Mouse (Mus musculus) embryo, embryonic 11 days (tissue): ENCODE data around the gene 4930432K21Rik.
A peak's percentile ranks its signal among the peaks of the same experiment; 100 is the strongest.

Experiments used
- DNase-seq: peaks from one replicate; pipeline ENCODE4 v3.0.0-alpha.2; 2015

Gene 4930432K21Rik

GRCm38 (mm10) chr8:84149181-84149580 lies 1.4 kb downstream of the 4930432K21Rik start:
- DNase-seq: no peak

- DNase-seq: no peak
Measured at GRCm38 (mm10) chr8:84157620-84158019, 9.8 kb downstream of the 4930432K21Rik start.

- no peak for DNase-seq
Measured at GRCm38 (mm10) chr8:84167696-84168095, 19.9 kb downstream of the 4930432K21Rik start.

GRCm38 (mm10) chr8:84170096-84170495 lies 22.3 kb downstream of the 4930432K21Rik start:
- DNase-seq: no peak

- DNase-seq: no peak
Measured at GRCm38 (mm10) chr8:84173861-84174260, 26.0 kb downstream of the 4930432K21Rik start.

GRCm38 (mm10) chr8:84176560-84176959 lies 28.7 kb downstream of the 4930432K21Rik start:
- DNase-seq: no peak

GRCm38 (mm10) chr8:84177405-84177804 lies 29.6 kb downstream of the 4930432K21Rik start:
- DNase-seq: no peak

GRCm38 (mm10) chr8:84178592-84178991 lies 30.8 kb downstream of the 4930432K21Rik start:
- DNase-seq: no peak

GRCm38 (mm10) chr8:84179946-84180345 lies 32.1 kb downstream of the 4930432K21Rik start:
- no peak for DNase-seq

GRCm38 (mm10) chr8:84180530-84181190 lies 32.8 kb downstream of the 4930432K21Rik start:
- peak; percentile 92 for DNase-seq

GRCm38 (mm10) chr8:84182833-84183232 lies 35.0 kb downstream of the 4930432K21Rik start:
- peak; percentile 16 for DNase-seq

GRCm38 (mm10) chr8:84183261-84184084 lies 35.6 kb downstream of the 4930432K21Rik start:
- peak; percentile 79 for DNase-seq

GRCm38 (mm10) chr8:84184085-84185043 lies 36.5 kb downstream of the 4930432K21Rik start:
- no peak for DNase-seq

GRCm38 (mm10) chr8:84185117-84185516 lies 37.3 kb downstream of the 4930432K21Rik start, which contains the start of gene Nanos3:
TSS of gene Nanos3 (minus strand) at chr8:84185217.
- DNase-seq: no peak

GRCm38 (mm10) chr8:84186547-84186946 lies 38.7 kb downstream of the 4930432K21Rik start:
- DNase-seq: peak; percentile 86

- peak; percentile 71 for DNase-seq
Measured at GRCm38 (mm10) chr8:84187065-84187755, 39.4 kb downstream of the 4930432K21Rik start.

GRCm38 (mm10) chr8:84188671-84189070 lies 40.8 kb downstream of the 4930432K21Rik start:
- DNase-seq: no peak

- no peak for DNase-seq
Measured at GRCm38 (mm10) chr8:84189603-84190002, 41.8 kb downstream of the 4930432K21Rik start.

GRCm38 (mm10) chr8:84190191-84190867 lies 42.5 kb downstream of the 4930432K21Rik start:
- no peak for DNase-seq

- no peak for DNase-seq
Measured at GRCm38 (mm10) chr8:84192023-84192422, 44.2 kb downstream of the 4930432K21Rik start.

- DNase-seq: peak; percentile 87
Measured at GRCm38 (mm10) chr8:84192555-84192954, 44.7 kb downstream of the 4930432K21Rik start.

GRCm38 (mm10) chr8:84193161-84193560 lies 45.3 kb downstream of the 4930432K21Rik start:
- no peak for DNase-seq
